Mouse (Mus musculus) stomach, postnatal 0 days (tissue): Measurements from ENCODE around the gene Zbtb45. TPM values are rescaled to one million over a fixed set of nuclear protein-coding genes. Genes with fewer than 3 reads are reported as not detected.
A peak's percentile ranks its signal among the peaks of the same experiment; 100 is the strongest.

Source experiments
- ATAC-seq: fragments of 200-750 bp; cut with Nextera tagmentation; 2 replicates; pipeline ENCODE4 v1.8.0; 2017; ENCODE audit not compliant: low FRiP score, low TSS enrichment
- DNase-seq: peaks from one replicate; pipeline ENCODE4 v3.0.0-alpha.2; 2016; ENCODE audit warnings: low spot score
- H3K27ac ChIP-seq: fragments of 300-500 bp; sonication (generic); replicated peaks from 2 replicates; pipeline ENCODE4 v1.5.1; 2014; ENCODE audit warnings: mild to moderate bottlenecking, control low read depth
- H3K27me3 ChIP-seq: fragments of 300-500 bp; sonication (generic); 2 replicates; pipeline ENCODE4 v1.6.1; 2014; ENCODE audit warnings: low read length; ENCODE audit not compliant: control insufficient read depth, insufficient read depth
- H3K36me3 ChIP-seq: fragments of 300-500 bp; sonication (generic); 2 replicates; pipeline ENCODE4 v1.6.1; 2014; ENCODE audit warnings: low read length, mixed read lengths; ENCODE audit not compliant: control insufficient read depth, insufficient read depth
- H3K4me1 ChIP-seq: fragments of 300-500 bp; sonication (generic); replicated peaks from 2 replicates; pipeline ENCODE4 v1.6.1; 2014; ENCODE audit warnings: antibody characterized with exemption; ENCODE audit not compliant: control insufficient read depth, insufficient read depth
- H3K4me2 ChIP-seq: fragments of 300-500 bp; sonication (generic); replicated peaks from 2 replicates; pipeline ENCODE4 v1.6.1; 2014; ENCODE audit warnings: low read depth, mild to moderate bottlenecking, control low read depth, moderate library complexity
- H3K4me3 ChIP-seq: fragments of 300-500 bp; sonication (generic); 2 replicates; pipeline ENCODE4 v1.5.1; 2014; ENCODE audit warnings: low read depth, low read length, control low read depth
- H3K9ac ChIP-seq: fragments of 300-500 bp; sonication (generic); 2 replicates; pipeline ENCODE4 v1.6.1; 2014; ENCODE audit warnings: mild to moderate bottlenecking, low read length, control low read depth, mixed read lengths
- H3K9me3 ChIP-seq: fragments of 300-500 bp; sonication (generic); 2 replicates; pipeline ENCODE4 v1.6.1; 2016; ENCODE audit warnings: low read length; ENCODE audit not compliant: control insufficient read depth
- CTCF ChIP-seq: IDR thresholded peaks from 2 replicates; pipeline ENCODE4 v1.5.1; 2016; ENCODE audit warnings: antibody characterized with exemption, low read depth, mild to moderate bottlenecking, moderate library complexity
- EP300 ChIP-seq: optimal IDR thresholded peaks from 2 replicates; pipeline ENCODE3; 2016; ENCODE audit warnings: antibody characterized with exemption
- WGBS: fragments of 180-500 bp; shearing (Covaris S2); extraction: QIAGEN DNeasy Blood & Tissue Kit; methylation state at CpG from one replicate; pipeline ENCODE4 v1.1.7; 2014; 5-methylcytosine and 5-hydroxymethylcytosine counted together
- polyA plus RNA-seq: library from polyadenylated mRNA; unstranded; fragments of >200 nt; fragmentation: Nextera tagmentation; extraction: Ambion mirVana; gene quantifications from 2 replicates; pipeline ENCODE4 v1.2.1, GENCODE M21; 2015

Zbtb45 gene
- polyA plus RNA-seq, 1 experiment from 2014 or later: 9.5 TPM

DNA sequence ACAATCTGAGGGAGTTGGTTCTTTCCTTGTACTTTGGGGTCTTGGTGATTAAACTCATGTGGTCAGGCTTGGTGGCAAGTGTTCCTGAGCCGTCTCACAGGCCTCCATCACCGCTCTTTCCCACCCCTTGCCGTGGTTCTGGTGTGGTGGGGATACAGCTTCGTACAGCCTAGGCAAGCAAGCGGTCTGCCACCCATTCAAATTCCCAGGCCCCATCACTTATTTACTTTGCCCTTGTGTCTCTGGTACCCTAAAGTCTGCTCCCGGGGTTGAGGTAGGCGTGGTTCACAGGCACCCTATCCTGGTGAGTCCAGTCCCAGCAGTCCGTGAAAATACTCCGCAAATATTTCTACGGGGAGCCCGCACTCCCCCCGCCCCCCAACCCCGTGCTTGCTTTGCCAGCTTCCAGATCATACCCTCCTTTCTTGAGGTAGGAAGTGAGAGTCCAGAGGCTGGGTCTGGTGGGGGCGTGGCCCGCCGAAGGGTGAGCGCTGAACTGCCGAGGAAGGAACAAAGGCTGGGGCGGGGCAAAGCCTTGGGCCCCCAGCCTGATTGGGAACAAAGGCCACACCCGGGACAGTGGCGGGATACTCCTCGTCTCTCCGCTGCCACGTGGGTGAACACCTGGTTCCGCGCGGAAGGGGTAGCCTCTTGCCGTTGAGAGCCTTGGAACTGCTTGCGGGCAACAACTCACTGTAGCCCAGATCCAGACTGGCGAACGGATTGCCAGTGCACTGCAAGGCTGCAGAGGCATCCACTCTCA lies 13.1 kb upstream of the Zbtb45 start:
- DNase-seq: peak; percentile 84

DNA sequence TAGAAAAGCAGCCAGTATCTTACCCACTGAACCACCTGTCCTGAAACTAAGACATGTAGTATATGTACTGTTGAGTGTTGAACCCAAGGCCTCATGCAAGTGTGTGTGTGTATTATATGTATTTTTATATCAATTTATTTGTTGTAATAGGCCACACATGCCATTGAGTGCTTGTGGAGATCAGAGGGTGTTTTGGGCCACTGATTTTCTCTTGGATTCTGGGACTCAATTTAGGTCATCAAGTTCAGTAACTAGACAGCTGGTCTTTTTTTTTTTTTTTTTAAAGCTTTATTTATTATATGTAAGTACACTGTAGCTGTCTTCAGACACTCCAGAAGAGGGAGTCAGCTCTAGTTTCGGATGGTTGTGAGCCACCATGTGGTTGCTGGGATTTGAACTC lies 5.4 kb upstream of the Zbtb45 start:
- Histone ChIP-seq H3K9me3 (no peaks in the 10 kb centered on the region), H3K27me3 (no peaks in the 10 kb centered on the region), H3K4me3 (no peak overlapping the region), H3K4me1 (no peaks in the 10 kb centered on the region), H3K36me3 (no peaks in the 10 kb centered on the region), H3K4me2 (no peak overlapping the region), H3K9ac (no peak overlapping the region), H3K27ac (no peak overlapping the region)
- ATAC-seq (no peak), DNase-seq (no peak)
- TF ChIP-seq CTCF (no peak), EP300 (no peak)
- WGBS: 90% methylated on average over 1 of the region's 1 CpGs

More for the DNA sequence above, 13.1 kb upstream of the Zbtb45 start:
- ATAC-seq: peak; percentile 65
- peak overlapping the region; percentile 92 for H3K4me3 ChIP-seq
- peaks cover 15% of the 10 kb centered on the region for H3K36me3 ChIP-seq
- peak overlapping the region; percentile 85 for H3K4me2 ChIP-seq
- WGBS: 5% methylated on average over 31 of the region's 31 CpGs
- peak overlapping the region; percentile 92 for H3K9ac ChIP-seq
- H3K9me3 ChIP-seq: no peaks in the 10 kb centered on the region
- H3K27ac ChIP-seq: peak overlapping the region; percentile 99
- peaks cover 5% of the 10 kb centered on the region for H3K4me1 ChIP-seq
- H3K27me3 ChIP-seq: no peaks in the 10 kb centered on the region
- no peak for TF ChIP-seq CTCF
- TF ChIP-seq EP300: no peak

DNA sequence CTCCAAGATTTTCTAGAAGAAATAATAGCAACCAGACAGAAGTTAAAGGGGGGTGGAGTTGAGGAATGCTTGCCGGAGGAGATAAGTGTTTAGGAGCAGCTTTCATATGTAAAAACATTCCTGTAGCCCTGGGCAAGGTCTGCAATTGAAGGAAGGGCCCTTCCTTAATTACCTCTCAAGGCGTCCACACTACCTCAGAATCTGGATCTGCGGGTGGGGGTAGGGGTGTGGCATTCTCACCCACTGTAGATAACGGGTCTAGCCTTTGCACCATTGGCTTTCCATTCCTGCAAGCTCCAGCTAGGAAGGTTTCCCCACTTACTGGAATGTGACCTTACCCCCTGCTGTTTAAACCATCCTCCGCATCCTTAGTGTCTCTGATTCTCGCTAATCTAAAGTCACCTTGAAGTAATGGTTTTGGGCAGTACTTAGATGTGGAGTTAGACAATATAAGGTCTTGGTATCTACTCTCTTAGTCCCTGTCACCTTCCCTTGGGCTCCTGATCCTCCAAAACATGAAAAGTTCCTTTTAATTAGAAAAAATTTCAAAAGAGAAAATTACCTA lies 4.5 kb upstream of the Zbtb45 start:
- no peak for ATAC-seq
- DNase-seq: no peak

DNA sequence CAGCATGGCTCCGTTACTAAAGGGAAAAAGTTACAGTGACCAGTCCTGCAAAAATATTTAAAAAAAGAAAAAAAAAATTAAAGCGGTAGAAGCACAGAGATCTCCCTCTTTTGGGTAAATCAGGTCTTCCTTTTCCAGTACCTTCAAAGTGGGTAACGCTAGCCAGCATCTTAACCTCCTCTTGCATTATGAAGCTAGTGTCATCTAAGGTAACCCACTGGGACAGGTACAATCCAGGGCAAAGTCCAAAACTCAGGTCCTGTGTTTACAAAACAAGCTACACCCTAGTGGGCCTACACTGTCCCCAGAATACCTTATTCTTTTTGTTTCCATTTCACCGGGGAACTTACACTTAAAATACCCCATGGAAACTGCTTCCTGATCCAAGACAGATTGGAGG lies 3.8 kb upstream of the Zbtb45 start:
- no peak for TF ChIP-seq CTCF
- no peak for TF ChIP-seq EP300
- H3K4me2 ChIP-seq: no peak overlapping the region
- H3K4me1 ChIP-seq: no peaks in the 10 kb centered on the region
- H3K4me3 ChIP-seq: no peak overlapping the region
- DNase-seq (no peak), ATAC-seq (no peak)
- H3K27me3 ChIP-seq: no peaks in the 10 kb centered on the region
- no peaks in the 10 kb centered on the region for H3K36me3 ChIP-seq
- H3K27ac ChIP-seq: no peak overlapping the region
- H3K9me3 ChIP-seq: no peaks in the 10 kb centered on the region
- WGBS: 61% methylated on average over 4 of the region's 4 CpGs
- H3K9ac ChIP-seq: no peak overlapping the region

More for the DNA sequence above, 4.5 kb upstream of the Zbtb45 start:
- Histone ChIP-seq H3K27me3 (no peaks in the 10 kb centered on the region), H3K36me3 (no peaks in the 10 kb centered on the region), H3K9ac (no peak overlapping the region), H3K27ac (no peak overlapping the region), H3K9me3 (no peaks in the 10 kb centered on the region), H3K4me3 (no peak overlapping the region), H3K4me2 (no peak overlapping the region), H3K4me1 (no peaks in the 10 kb centered on the region)
- TF ChIP-seq EP300 (no peak), CTCF (no peak)
- WGBS: 41% methylated on average over 6 of the region's 6 CpGs

DNA sequence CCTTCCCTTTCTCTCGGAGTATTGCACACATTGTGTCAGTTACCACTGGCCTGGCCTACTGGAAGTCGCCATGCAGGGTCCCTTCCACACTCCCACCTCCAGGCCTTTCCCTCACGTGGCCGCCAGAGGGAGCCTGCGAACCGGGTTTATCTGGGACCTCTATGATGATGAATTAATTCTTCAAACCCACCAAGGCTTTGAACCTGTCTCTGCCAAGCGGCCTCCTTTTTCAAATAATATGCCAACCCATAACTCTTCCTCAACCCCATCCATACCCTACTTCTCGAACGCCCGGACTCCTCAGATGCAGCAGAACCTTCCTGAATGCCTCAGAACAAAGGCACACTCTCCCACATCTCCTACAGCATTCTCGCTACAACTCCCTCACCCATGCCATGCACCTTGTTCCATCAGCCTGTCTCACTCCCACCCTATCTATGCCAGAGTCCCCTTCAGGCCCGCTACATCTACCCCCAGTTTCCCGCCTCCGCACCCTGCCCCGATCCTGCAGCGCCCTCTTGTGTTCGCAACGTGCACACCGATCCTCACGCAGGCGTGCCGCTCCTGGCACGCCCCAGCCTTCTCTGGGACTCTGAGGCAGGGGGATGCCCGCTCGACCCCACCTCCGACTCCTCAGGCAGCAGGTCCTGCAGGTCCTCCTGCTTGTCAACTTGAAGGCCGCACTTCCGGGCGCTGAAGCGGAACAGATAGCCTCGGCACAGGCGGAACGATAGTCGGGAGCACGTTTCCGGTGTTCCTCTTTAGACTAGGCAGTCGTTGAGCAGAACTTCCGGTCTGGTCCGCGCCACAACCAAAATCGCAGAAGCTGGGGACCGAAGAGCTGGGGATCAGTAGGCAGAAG lies 460 bp downstream of the Zbtb45 start:
- under 1% methylated on average over 42 of the region's 42 CpGs for WGBS

More for the DNA sequence above, 460 bp downstream of the Zbtb45 start:
- Histone ChIP-seq H3K4me2 (peak overlapping the region; percentile 87), H3K9ac (peak overlapping the region; percentile 83), H3K36me3 (peaks cover 8% of the 10 kb centered on the region), H3K4me1 (no peaks in the 10 kb centered on the region), H3K9me3 (no peaks in the 10 kb centered on the region), H3K27me3 (no peaks in the 10 kb centered on the region), H3K27ac (peak overlapping the region; percentile 93), H3K4me3 (peak overlapping the region; percentile 75)
- TF ChIP-seq EP300: no peak
- TF ChIP-seq CTCF: peak; percentile 91
- DNase-seq (peak; percentile 93), ATAC-seq (peak; percentile 92)
